Mouse (Mus musculus): Measurements from ENCODE around the gene Ptges3l. TPM values are rescaled to one million over a fixed set of nuclear protein-coding genes. Genes with fewer than 3 reads are reported as not detected.
"Not testable (repeated sequence)": the region's sequence is repeated elsewhere in the genome, so short reads cannot be mapped to it uniquely, and the experiment has no call there.

The Ptges3l gene
- polyA plus RNA-seq, 1 experiment from 2014 or later: 3.9 TPM

GRCm38 (mm10) chr11:101451536-101451935 is 26.4 kb upstream of the Ptges3l start:
- no peaks in the 10 kb centered on the region for H3K9me3 ChIP-seq
- 94% methylated on average over 10 of the region's 10 CpGs for WGBS
- H3K27me3 ChIP-seq (replicated peaks; ENCODE audit: low read depth, poor library complexity, severe bottlenecking): no peaks in the 10 kb centered on the region
- peaks cover 5% of the 10 kb centered on the region for H3K36me3 ChIP-seq (replicated peaks)
- no peak overlapping the region for H3K4me3 ChIP-seq
- H3K27ac ChIP-seq (replicated peaks): no peak overlapping the region
- DNase-seq (ENCODE audit: low spot score): no peak
- H3K4me1 ChIP-seq: peaks cover 19% of the 10 kb centered on the region

- peaks cover 16% of the 10 kb centered on the region for H3K4me1 ChIP-seq
- H3K9me3 ChIP-seq: no peaks in the 10 kb centered on the region
- WGBS: 84% methylated on average over 3 of the region's 3 CpGs
- no peak overlapping the region for H3K27ac ChIP-seq (replicated peaks)
- no peak overlapping the region for H3K4me3 ChIP-seq
- H3K27me3 ChIP-seq (replicated peaks; ENCODE audit: low read depth, poor library complexity, severe bottlenecking): no peaks in the 10 kb centered on the region
- H3K36me3 ChIP-seq (replicated peaks): peaks cover 13% of the 10 kb centered on the region
- no peak for DNase-seq (ENCODE audit: low spot score)
These were observed 25.3 kb upstream of the Ptges3l start for GRCm38 (mm10) chr11:101450394-101450793.

- not testable (repeated sequence) for H3K4me3 ChIP-seq; H3K27me3 ChIP-seq (replicated peaks; ENCODE audit: low read depth, poor library complexity, severe bottlenecking); DNase-seq (ENCODE audit: low spot score); H3K27ac ChIP-seq (replicated peaks); H3K9me3 ChIP-seq
- Histone ChIP-seq H3K4me1 (peaks cover 13% of the 10 kb centered on the region), H3K36me3 (replicated peaks) (peaks cover 21% of the 10 kb centered on the region)
- 91% methylated on average over 4 of the region's 4 CpGs for WGBS
These were observed 24.5 kb upstream of the Ptges3l start for GRCm38 (mm10) chr11:101449596-101449995.

GRCm38 (mm10) chr11:101448899-101449298 is 23.8 kb upstream of the Ptges3l start:
- peaks cover 28% of the 10 kb centered on the region for H3K36me3 ChIP-seq (replicated peaks)
- WGBS: 82% methylated on average over 4 of the region's 4 CpGs
- peak overlapping the region; percentile 37; the same call in 1 of the 2 replicates for H3K4me3 ChIP-seq
- no peak overlapping the region for H3K27ac ChIP-seq (replicated peaks)
- H3K4me1 ChIP-seq: peaks cover 17% of the 10 kb centered on the region
- no peaks in the 10 kb centered on the region for H3K27me3 ChIP-seq (replicated peaks; ENCODE audit: low read depth, poor library complexity, severe bottlenecking)
- H3K9me3 ChIP-seq: no peaks in the 10 kb centered on the region
- no peak for DNase-seq (ENCODE audit: low spot score)

- Histone ChIP-seq H3K27me3 (replicated peaks; ENCODE audit: low read depth, poor library complexity, severe bottlenecking) (no peaks in the 10 kb centered on the region), H3K9me3 (no peaks in the 10 kb centered on the region), H3K4me3 (peak within 1 kb of the TSS; percentile 37), H3K4me1 (peaks cover 23% of the 10 kb centered on the region), H3K36me3 (replicated peaks) (peaks cover 34% of the 10 kb centered on the region), H3K27ac (replicated peaks) (0 out of 2 replicates have a peak within 1 kb of the TSS, but pooled peaks have one; percentile 15)
- DNase-seq (ENCODE audit: low spot score): no peak
- WGBS: 37% methylated on average over 10 of the region's 10 CpGs
These were observed 23.2 kb upstream of the Ptges3l start, which contains the start of gene Ifi35 for GRCm38 (mm10) chr11:101448274-101448746. TSS of gene Ifi35 (plus strand) at chr11:101448407.

GRCm38 (mm10) chr11:101447786-101448185 is 22.7 kb upstream of the Ptges3l start:
- 89% methylated on average over 5 of the region's 5 CpGs for WGBS

GRCm38 (mm10) chr11:101446860-101447259 is 21.7 kb upstream of the Ptges3l start:
- H3K27me3 ChIP-seq (replicated peaks; ENCODE audit: low read depth, poor library complexity, severe bottlenecking); H3K4me3 ChIP-seq; H3K27ac ChIP-seq (replicated peaks); DNase-seq (ENCODE audit: low spot score); H3K9me3 ChIP-seq: not testable (repeated sequence)
- H3K36me3 ChIP-seq (replicated peaks): peaks cover 39% of the 10 kb centered on the region
- peaks cover 26% of the 10 kb centered on the region for H3K4me1 ChIP-seq
- WGBS: 93% methylated on average over 8 of the region's 8 CpGs

More at GRCm38 (mm10) chr11:101447786-101448185, 22.7 kb upstream of the Ptges3l start:
- no peak for DNase-seq (ENCODE audit: low spot score)
- Histone ChIP-seq H3K4me1 (peaks cover 26% of the 10 kb centered on the region), H3K36me3 (replicated peaks) (peaks cover 39% of the 10 kb centered on the region), H3K27ac (replicated peaks) (no peak overlapping the region), H3K9me3 (no peaks in the 10 kb centered on the region), H3K27me3 (replicated peaks; ENCODE audit: low read depth, poor library complexity, severe bottlenecking) (no peaks in the 10 kb centered on the region), H3K4me3 (no peak overlapping the region)

- Histone ChIP-seq H3K4me3 (no peak overlapping the region), H3K4me1 (peaks cover 26% of the 10 kb centered on the region), H3K27me3 (replicated peaks; ENCODE audit: low read depth, poor library complexity, severe bottlenecking) (no peaks in the 10 kb centered on the region), H3K9me3 (no peaks in the 10 kb centered on the region), H3K36me3 (replicated peaks) (peaks cover 39% of the 10 kb centered on the region), H3K27ac (replicated peaks) (no peak overlapping the region)
- DNase-seq (ENCODE audit: low spot score): no peak
- 82% methylated on average over 1 of the region's 1 CpGs for WGBS
These were observed 21.2 kb upstream of the Ptges3l start for GRCm38 (mm10) chr11:101446319-101446718.

GRCm38 (mm10) chr11:101442760-101443159 is 17.6 kb upstream of the Ptges3l start:
- WGBS: 2% methylated on average over 14 of the region's 14 CpGs
- DNase-seq (ENCODE audit: low spot score): no peak
- peaks cover 20% of the 10 kb centered on the region for H3K4me1 ChIP-seq
- no peaks in the 10 kb centered on the region for H3K27me3 ChIP-seq (replicated peaks; ENCODE audit: low read depth, poor library complexity, severe bottlenecking)
- H3K27ac ChIP-seq (replicated peaks): peak overlapping the region; percentile 98
- peak overlapping the region; percentile 90 for H3K4me3 ChIP-seq
- H3K9me3 ChIP-seq: no peaks in the 10 kb centered on the region
- H3K36me3 ChIP-seq (replicated peaks): peaks cover 39% of the 10 kb centered on the region

GRCm38 (mm10) chr11:101442127-101442693 is 17.1 kb upstream of the Ptges3l start, which contains the start of gene Rpl27:
TSS of gene Rpl27 (plus strand) at chr11:101442298.
- H3K4me1 ChIP-seq: peaks cover 20% of the 10 kb centered on the region
- H3K27ac ChIP-seq (replicated peaks): peak within 1 kb of the TSS; percentile 98
- DNase-seq (ENCODE audit: low spot score): peak; percentile 99
- no peaks in the 10 kb centered on the region for H3K27me3 ChIP-seq (replicated peaks; ENCODE audit: low read depth, poor library complexity, severe bottlenecking)
- H3K9me3 ChIP-seq: no peaks in the 10 kb centered on the region
- peak within 1 kb of the TSS; percentile 90 for H3K4me3 ChIP-seq
- peaks cover 39% of the 10 kb centered on the region for H3K36me3 ChIP-seq (replicated peaks)
- WGBS: under 1% methylated on average over 42 of the region's 42 CpGs

- Histone ChIP-seq H3K27ac (replicated peaks) (peak overlapping the region; percentile 78), H3K36me3 (replicated peaks) (peaks cover 34% of the 10 kb centered on the region), H3K4me1 (peaks cover 20% of the 10 kb centered on the region), H3K4me3 (peak overlapping the region; percentile 90)
- H3K9me3 ChIP-seq; H3K27me3 ChIP-seq (replicated peaks; ENCODE audit: low read depth, poor library complexity, severe bottlenecking); DNase-seq (ENCODE audit: low spot score): not testable (repeated sequence)
- WGBS: 40% methylated on average over 15 of the region's 15 CpGs
These were observed 16.5 kb upstream of the Ptges3l start for GRCm38 (mm10) chr11:101441450-101442126.

GRCm38 (mm10) chr11:101438006-101438405 is 12.9 kb upstream of the Ptges3l start:
- H3K27ac ChIP-seq (replicated peaks); H3K4me1 ChIP-seq; H3K4me3 ChIP-seq; H3K27me3 ChIP-seq (replicated peaks; ENCODE audit: low read depth, poor library complexity, severe bottlenecking); DNase-seq (ENCODE audit: low spot score); H3K9me3 ChIP-seq: not testable (repeated sequence)
- H3K36me3 ChIP-seq (replicated peaks): peaks cover 33% of the 10 kb centered on the region
- WGBS: 51% methylated on average over 3 of the region's 3 CpGs

GRCm38 (mm10) chr11:101436916-101437315 is 11.8 kb upstream of the Ptges3l start:
- H3K27me3 ChIP-seq (replicated peaks; ENCODE audit: low read depth, poor library complexity, severe bottlenecking): no peaks in the 10 kb centered on the region
- H3K36me3 ChIP-seq (replicated peaks): peaks cover 40% of the 10 kb centered on the region
- no peaks in the 10 kb centered on the region for H3K9me3 ChIP-seq
- no peak overlapping the region for H3K4me3 ChIP-seq
- no peak for DNase-seq (ENCODE audit: low spot score)
- H3K27ac ChIP-seq (replicated peaks): no peak overlapping the region
- H3K4me1 ChIP-seq: no peaks in the 10 kb centered on the region
- WGBS: 75% methylated on average over 4 of the region's 4 CpGs

Data from embryonic facial prominence, embryonic 10.5 days (tissue).